Mouse (Mus musculus) bone marrow macrophage, adult 2 months (primary cell): ENCODE results near the gene Fam213a.

Experiments
- CTCF ChIP-seq: IDR thresholded peaks from 2 replicates; pipeline ENCODE4 v1.5.1; 2012; ENCODE audit warnings: low read depth, mild to moderate bottlenecking, low read length, moderate library complexity
- POLR2A ChIP-seq: IDR thresholded peaks from 2 replicates; pipeline ENCODE4 v1.6.1; 2012; ENCODE audit warnings: mild to moderate bottlenecking, low read depth, low read length, borderline replicate concordance

- TF ChIP-seq POLR2A (no peak), CTCF (no peak)
Observed at GRCm38 (mm10) chr14:40947431-40948394, 65.9 kb downstream of the Fam213a start.
